Mouse (Mus musculus) midbrain, embryonic 16.5 days (tissue): ENCODE measurements around the gene Ncbp3. TPM values are rescaled to one million over a fixed set of nuclear protein-coding genes. Genes with fewer than 3 reads are reported as not detected.
A peak's percentile ranks its signal among the peaks of the same experiment; 100 is the strongest.

ENCODE experiments used
- ATAC-seq: fragments of 200-750 bp; cut with Nextera tagmentation; 2 replicates; pipeline ENCODE4 v1.8.0; 2017; ENCODE audit warnings: moderate TSS enrichment
- H3K27ac ChIP-seq: fragments of 300-500 bp; sonication (generic); 2 replicates; pipeline ENCODE4 v1.5.1; 2014; ENCODE audit warnings: mild to moderate bottlenecking, low read length, mixed read lengths
- H3K27me3 ChIP-seq: fragments of 300-500 bp; sonication (generic); 2 replicates; pipeline ENCODE4 v1.6.1; 2014; ENCODE audit warnings: low read depth, low read length, mixed read lengths; ENCODE audit not compliant: control insufficient read depth, insufficient read depth
- H3K36me3 ChIP-seq: fragments of 300-500 bp; sonication (generic); 2 replicates; pipeline ENCODE4 v1.6.1; 2014; ENCODE audit warnings: mild to moderate bottlenecking, low read length, moderate library complexity, mixed read lengths; ENCODE audit not compliant: control insufficient read depth, insufficient read depth
- H3K4me1 ChIP-seq: fragments of 300-500 bp; sonication (generic); 2 replicates; pipeline ENCODE4 v1.6.1; 2014; ENCODE audit warnings: mild to moderate bottlenecking, low read length, mixed read lengths; ENCODE audit not compliant: control insufficient read depth, insufficient read depth
- H3K4me2 ChIP-seq: fragments of 300-500 bp; sonication (generic); 2 replicates; pipeline ENCODE4 v1.6.1; 2014; ENCODE audit warnings: mild to moderate bottlenecking, low read length, mixed read lengths
- H3K4me3 ChIP-seq: fragments of 300-500 bp; sonication (generic); 2 replicates; pipeline ENCODE4 v1.5.1; 2014; ENCODE audit warnings: low read depth, mild to moderate bottlenecking, low read length, moderate library complexity, mixed read lengths
- H3K9ac ChIP-seq: fragments of 300-500 bp; sonication (generic); 2 replicates; pipeline ENCODE4 v1.6.1; 2014; ENCODE audit warnings: low read depth, low read length, mixed read lengths
- H3K9me3 ChIP-seq: fragments of 300-500 bp; sonication (generic); replicated peaks from 2 replicates; pipeline ENCODE4 v1.6.1; 2014; ENCODE audit warnings: mild to moderate bottlenecking, low read length, mixed read lengths; ENCODE audit not compliant: control insufficient read depth, poor library complexity, severe bottlenecking
- WGBS: fragments of 180-500 bp; shearing (Covaris S2); extraction: QIAGEN DNeasy Blood & Tissue Kit; methylation state at CpG from one replicate; pipeline ENCODE4 v1.1.7; 2014; 5-methylcytosine and 5-hydroxymethylcytosine counted together
- polyA plus RNA-seq: library from polyadenylated mRNA; unstranded; fragments of >200 nt; fragmentation: Nextera tagmentation; extraction: Ambion mirVana; gene quantifications from 2 replicates; pipeline ENCODE4 v1.2.1, GENCODE M21; 2015

The Ncbp3 gene
- polyA plus RNA-seq, 1 experiment from 2014 or later: 9.8 TPM

GRCm38 (mm10) chr11:73014831-73015344, 32.7 kb upstream of the Ncbp3 start:
- WGBS: 88% methylated on average over 4 of the region's 4 CpGs
- Histone ChIP-seq H3K4me3 (no peak overlapping the region), H3K27ac (no peak overlapping the region)

GRCm38 (mm10) chr11:73015391-73016102, 32.0 kb upstream of the Ncbp3 start:
- Histone ChIP-seq H3K4me2 (no peak overlapping the region), H3K36me3 (no peaks in the 10 kb centered on the region), H3K27me3 (no peaks in the 10 kb centered on the region), H3K27ac (no peak overlapping the region), H3K9me3 (no peaks in the 10 kb centered on the region), H3K4me3 (no peak overlapping the region), H3K9ac (no peak overlapping the region), H3K4me1 (peaks cover 13% of the 10 kb centered on the region; the same call in 1 of the 2 replicates)
- no peak for ATAC-seq
- 71% methylated on average over 5 of the region's 5 CpGs for WGBS

More at GRCm38 (mm10) chr11:73014831-73015344, 32.7 kb upstream of the Ncbp3 start:
- no peak overlapping the region for H3K9ac ChIP-seq
- H3K27me3 ChIP-seq: no peaks in the 10 kb centered on the region
- H3K36me3 ChIP-seq: no peaks in the 10 kb centered on the region
- ATAC-seq: no peak
- peaks cover 6% of the 10 kb centered on the region; the same call in 1 of the 2 replicates for H3K4me1 ChIP-seq
- no peaks in the 10 kb centered on the region for H3K9me3 ChIP-seq
- no peak overlapping the region for H3K4me2 ChIP-seq

- Histone ChIP-seq H3K4me2 (no peak overlapping the region), H3K9ac (no peak overlapping the region), H3K27ac (no peak overlapping the region), H3K27me3 (no peaks in the 10 kb centered on the region), H3K9me3 (no peaks in the 10 kb centered on the region), H3K36me3 (no peaks in the 10 kb centered on the region), H3K4me1 (peaks cover 13% of the 10 kb centered on the region; the same call in 1 of the 2 replicates), H3K4me3 (no peak overlapping the region)
- no peak for ATAC-seq
- 63% methylated on average over 6 of the region's 6 CpGs for WGBS
These were observed 31.5 kb upstream of the Ncbp3 start for GRCm38 (mm10) chr11:73016103-73016420.

- no peaks in the 10 kb centered on the region for H3K36me3 ChIP-seq
- peak; percentile 95 for ATAC-seq
- WGBS: under 1% methylated on average over 44 of the region's 57 CpGs
- peaks cover 13% of the 10 kb centered on the region; the same call in 1 of the 2 replicates for H3K4me1 ChIP-seq
- H3K9me3 ChIP-seq: no peaks in the 10 kb centered on the region
- peak within 1 kb of the TSS; percentile 74 for H3K27ac ChIP-seq
- H3K4me3 ChIP-seq: peak within 1 kb of the TSS; percentile 78
- no peaks in the 10 kb centered on the region for H3K27me3 ChIP-seq
- peak within 1 kb of the TSS; percentile 87 for H3K4me2 ChIP-seq
- H3K9ac ChIP-seq: peak within 1 kb of the TSS; percentile 81
These were observed 29.0 kb upstream of the Ncbp3 start, which contains the start of gene Camkk1 for GRCm38 (mm10) chr11:73018471-73019146. Gene Camkk1, plus strand, starts transcription at chr11:73019008.

GRCm38 (mm10) chr11:73019147-73019795, 28.3 kb upstream of the Ncbp3 start:
- Histone ChIP-seq H3K4me2 (peak overlapping the region; percentile 87), H3K36me3 (no peaks in the 10 kb centered on the region), H3K27me3 (no peaks in the 10 kb centered on the region), H3K9me3 (no peaks in the 10 kb centered on the region), H3K9ac (peak overlapping the region; percentile 81), H3K27ac (peak overlapping the region; percentile 74), H3K4me1 (peaks cover 13% of the 10 kb centered on the region; the same call in 1 of the 2 replicates), H3K4me3 (peak overlapping the region; percentile 78)
- ATAC-seq: peak; percentile 79
- WGBS: under 1% methylated on average over 46 of the region's 46 CpGs

- Histone ChIP-seq H3K4me3 (no peak overlapping the region), H3K9ac (0 out of 2 replicates have a peak overlapping the region, but pooled peaks have one; percentile 15), H3K36me3 (peaks cover 6% of the 10 kb centered on the region; the same call in 1 of the 2 replicates), H3K4me1 (peaks cover 13% of the 10 kb centered on the region; the same call in 1 of the 2 replicates), H3K27ac (no peak overlapping the region), H3K4me2 (no peak overlapping the region), H3K27me3 (no peaks in the 10 kb centered on the region), H3K9me3 (no peaks in the 10 kb centered on the region)
- ATAC-seq: no peak
- 60% methylated on average over 7 of the region's 7 CpGs for WGBS
These were observed 26.4 kb upstream of the Ncbp3 start for GRCm38 (mm10) chr11:73020953-73021800.

- H3K4me3 ChIP-seq: no peak overlapping the region
- no peaks in the 10 kb centered on the region for H3K9me3 ChIP-seq
- no peak for ATAC-seq
- H3K4me2 ChIP-seq: no peak overlapping the region
- peaks cover 12% of the 10 kb centered on the region; the same call in 1 of the 2 replicates for H3K4me1 ChIP-seq
- 47% methylated on average over 9 of the region's 9 CpGs for WGBS
- H3K27me3 ChIP-seq: no peaks in the 10 kb centered on the region
- H3K9ac ChIP-seq: no peak overlapping the region
- H3K27ac ChIP-seq: no peak overlapping the region
- peaks cover 8% of the 10 kb centered on the region for H3K36me3 ChIP-seq
These were observed 24.5 kb upstream of the Ncbp3 start for GRCm38 (mm10) chr11:73023099-73023498.

- H3K4me3 ChIP-seq: no peak overlapping the region
- H3K27ac ChIP-seq: no peak overlapping the region
- H3K36me3 ChIP-seq: peaks cover 11% of the 10 kb centered on the region
- no peaks in the 10 kb centered on the region for H3K27me3 ChIP-seq
- WGBS: 21% methylated on average over 4 of the region's 4 CpGs
- peak overlapping the region; percentile 10; the same call in 1 of the 2 replicates for H3K9ac ChIP-seq
- peaks cover 8% of the 10 kb centered on the region; the same call in 1 of the 2 replicates for H3K4me1 ChIP-seq
- ATAC-seq: no peak
- H3K4me2 ChIP-seq: no peak overlapping the region
- H3K9me3 ChIP-seq: no peaks in the 10 kb centered on the region
These were observed 23.8 kb upstream of the Ncbp3 start for GRCm38 (mm10) chr11:73023827-73024226.
